Mouse (Mus musculus) lung, postnatal 0 days (tissue): ENCODE results near the gene Abhd6.

Experiments
- CTCF ChIP-seq: IDR thresholded peaks from 2 replicates; pipeline ENCODE4 v1.5.1; 2016; ENCODE audit warnings: antibody characterized with exemption, mild to moderate bottlenecking
- EP300 ChIP-seq: IDR thresholded peaks from 2 replicates; pipeline ENCODE4 v1.6.1; 2016; ENCODE audit warnings: antibody characterized with exemption, mild to moderate bottlenecking, control low read depth

DNA sequence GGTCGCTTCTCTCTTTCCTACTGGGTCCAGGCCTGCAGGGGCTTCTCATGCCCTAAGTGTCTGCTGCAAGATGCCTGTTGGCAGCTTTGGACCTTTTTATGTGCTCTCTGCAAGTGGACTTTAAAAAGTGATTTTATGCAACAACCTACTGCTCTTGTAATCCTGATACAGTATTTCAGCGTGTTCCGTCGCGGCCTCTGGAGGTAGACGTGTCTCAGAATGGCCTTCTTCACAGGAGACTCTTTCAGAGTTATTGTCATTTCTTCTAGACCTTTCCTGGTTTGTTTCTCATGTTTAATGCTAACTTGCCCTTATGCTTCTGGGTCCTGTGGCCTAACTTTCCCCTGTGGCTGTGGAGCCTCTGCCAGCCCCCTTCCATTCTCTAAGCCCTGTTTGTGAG lies 13.1 kb downstream of the Abhd6 start:
- no peak for TF ChIP-seq EP300
- no peak for TF ChIP-seq CTCF
